Mouse (Mus musculus): ENCODE results near the gene Ephx3.

Ephx3 gene

GRCm38 (mm10) chr17:32173166-32173565 lies 16.2 kb downstream of the Ephx3 start:
- peak; percentile 79 for DNase-seq (ENCODE audit: low spot score)

- no peak for DNase-seq (ENCODE audit: low spot score)
Measured at GRCm38 (mm10) chr17:32172485-32172884, 16.9 kb downstream of the Ephx3 start.

GRCm38 (mm10) chr17:32169518-32170225 lies 19.7 kb downstream of the Ephx3 start:
- no peak for DNase-seq (ENCODE audit: low spot score)

- peak; percentile 80 for DNase-seq (ENCODE audit: low spot score)
Measured at GRCm38 (mm10) chr17:32166687-32167086, 22.7 kb downstream of the Ephx3 start, which contains the start of gene Notch3. Gene Notch3, minus strand, starts transcription at chr17:32166852.

GRCm38 (mm10) chr17:32165803-32166595 lies 23.4 kb downstream of the Ephx3 start:
- peak; percentile 86 for DNase-seq (ENCODE audit: low spot score)

- no peak for DNase-seq (ENCODE audit: low spot score)
Measured at GRCm38 (mm10) chr17:32165266-32165802, 24.0 kb downstream of the Ephx3 start.

GRCm38 (mm10) chr17:32164780-32165179 lies 24.6 kb downstream of the Ephx3 start:
- DNase-seq (ENCODE audit: low spot score) = no peak

GRCm38 (mm10) chr17:32163910-32164650 lies 25.3 kb downstream of the Ephx3 start:
- DNase-seq (ENCODE audit: low spot score) = no peak

- peak; percentile 87 for DNase-seq (ENCODE audit: low spot score)
Measured at GRCm38 (mm10) chr17:32162112-32162850, 27.1 kb downstream of the Ephx3 start.

- DNase-seq (ENCODE audit: low spot score) = no peak
Measured at GRCm38 (mm10) chr17:32160882-32161281, 28.5 kb downstream of the Ephx3 start.

GRCm38 (mm10) chr17:32158841-32159240 lies 30.5 kb downstream of the Ephx3 start:
- DNase-seq (ENCODE audit: low spot score) = no peak

- DNase-seq (ENCODE audit: low spot score) = no peak
Measured at GRCm38 (mm10) chr17:32146718-32147117, 42.6 kb downstream of the Ephx3 start.

- DNase-seq (ENCODE audit: low spot score) = peak; percentile 92
Measured at GRCm38 (mm10) chr17:32142907-32143854, 46.2 kb downstream of the Ephx3 start.

GRCm38 (mm10) chr17:32142234-32142633 lies 47.1 kb downstream of the Ephx3 start:
- no peak for DNase-seq (ENCODE audit: low spot score)

Data from testis, postnatal 10 days (tissue).